Mouse (Mus musculus) R1 (cell line): Measurements from ENCODE around the gene Kiss1.

ENCODE experiments used
- DNase-seq: peaks from one replicate; pipeline ENCODE4 v3.0.0-alpha.2; 2018; ENCODE audit warnings: low read depth, low spot score

Gene Kiss1

DNA sequence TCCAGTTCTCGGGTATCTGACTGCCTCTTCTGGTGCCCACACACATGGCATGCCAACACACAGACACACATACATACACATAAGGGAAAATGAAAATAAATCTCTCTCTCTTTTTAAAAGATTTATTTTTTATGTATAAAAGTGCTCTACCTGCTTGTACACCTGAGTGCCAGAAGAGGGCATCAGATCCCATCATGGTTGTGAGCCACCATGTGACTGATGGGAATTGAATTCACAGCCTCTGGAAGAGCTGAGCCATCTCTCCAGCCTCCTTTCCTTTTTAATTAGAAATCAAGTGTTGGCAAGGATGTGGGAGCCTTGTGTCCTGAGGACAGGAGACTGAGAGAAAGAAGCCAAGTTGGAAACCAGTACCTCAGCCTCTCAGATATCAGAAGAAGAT is 4.5 kb upstream of the Kiss1 start:
- DNase-seq = peak; percentile 55

DNA sequence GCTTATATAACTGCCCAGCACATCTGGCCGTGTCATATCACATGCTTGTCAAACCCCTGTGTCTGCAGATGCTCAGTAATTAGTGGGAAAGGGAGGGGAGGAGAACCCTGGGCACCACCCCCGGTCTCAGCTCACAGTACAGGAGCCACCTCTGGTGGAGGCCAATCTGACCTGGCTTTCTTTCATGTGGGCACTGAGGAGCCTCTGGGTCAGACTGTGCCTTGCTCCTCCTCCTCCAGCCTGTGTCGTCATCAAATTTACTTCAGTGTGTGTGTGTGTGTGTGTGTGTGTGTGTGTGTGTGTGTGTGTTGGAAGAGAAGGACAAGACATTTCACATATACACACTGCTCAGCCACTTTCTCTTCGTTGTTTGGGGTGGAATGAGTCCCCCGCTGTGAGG is 1.7 kb downstream of the Kiss1 start:
- no peak for DNase-seq

DNA sequence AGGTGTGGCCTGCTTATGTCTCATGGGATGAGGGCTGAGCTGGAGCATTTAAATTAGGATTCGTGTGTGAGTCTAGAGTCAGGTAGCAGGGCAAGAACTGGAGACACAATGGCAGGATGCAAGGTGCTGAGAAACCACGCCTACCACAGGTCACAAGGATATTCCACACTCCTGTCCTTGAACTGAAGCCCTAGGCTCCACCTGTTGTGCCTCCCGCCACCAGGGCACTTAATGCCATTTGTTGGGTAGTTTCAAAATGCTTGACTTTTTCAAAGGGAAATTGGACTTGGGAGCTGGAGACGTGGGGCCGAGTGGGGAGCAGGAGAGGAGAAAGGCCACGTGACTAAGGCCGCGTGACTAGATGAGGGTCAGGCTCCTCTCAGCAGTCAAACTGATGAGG is 4.3 kb downstream of the Kiss1 start:
- peak; percentile 54 for DNase-seq

DNA sequence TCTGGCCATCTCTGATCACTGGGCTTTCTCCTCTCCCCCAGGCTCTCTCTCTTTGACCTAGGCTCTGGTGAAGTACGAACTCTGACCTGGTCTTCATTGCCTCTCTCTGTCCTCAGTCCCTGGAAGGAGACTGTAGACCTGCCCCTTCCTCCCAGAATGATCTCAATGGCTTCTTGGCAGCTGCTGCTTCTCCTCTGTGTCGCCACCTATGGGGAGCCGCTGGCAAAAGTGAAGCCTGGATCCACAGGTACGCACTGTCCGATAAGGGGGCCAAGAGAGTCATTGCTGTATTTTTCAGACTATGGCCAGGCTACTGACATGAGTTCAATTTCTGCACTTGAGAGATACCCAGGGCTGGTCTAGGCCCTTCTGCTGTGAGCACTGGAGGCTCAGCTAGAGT is 5.4 kb downstream of the Kiss1 start:
- no peak for DNase-seq

DNA sequence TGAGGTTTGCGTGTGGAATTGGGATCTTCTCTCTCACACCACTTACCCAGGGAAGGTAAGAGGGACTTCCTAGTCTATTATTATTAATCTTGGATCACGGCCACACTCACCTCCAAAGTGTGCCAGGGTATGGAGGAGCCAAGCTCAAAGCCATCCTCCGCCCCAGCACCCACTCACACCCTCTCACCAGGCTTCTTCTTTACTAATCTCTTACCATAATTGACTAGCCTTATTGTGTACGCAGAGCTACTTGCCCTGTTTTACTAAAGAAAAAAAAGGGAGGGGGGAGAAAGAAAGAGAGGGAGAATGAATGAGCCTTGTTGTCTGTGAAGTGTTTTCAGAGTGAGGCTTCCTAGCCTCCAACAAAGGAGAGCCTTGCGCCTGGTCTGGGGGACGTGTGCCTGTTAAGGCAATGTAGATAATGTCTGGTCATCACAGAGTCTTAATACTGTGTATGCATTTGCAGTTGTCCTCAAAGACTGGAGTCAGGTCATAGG is 6.7 kb downstream of the Kiss1 start:
- no peak for DNase-seq

DNA sequence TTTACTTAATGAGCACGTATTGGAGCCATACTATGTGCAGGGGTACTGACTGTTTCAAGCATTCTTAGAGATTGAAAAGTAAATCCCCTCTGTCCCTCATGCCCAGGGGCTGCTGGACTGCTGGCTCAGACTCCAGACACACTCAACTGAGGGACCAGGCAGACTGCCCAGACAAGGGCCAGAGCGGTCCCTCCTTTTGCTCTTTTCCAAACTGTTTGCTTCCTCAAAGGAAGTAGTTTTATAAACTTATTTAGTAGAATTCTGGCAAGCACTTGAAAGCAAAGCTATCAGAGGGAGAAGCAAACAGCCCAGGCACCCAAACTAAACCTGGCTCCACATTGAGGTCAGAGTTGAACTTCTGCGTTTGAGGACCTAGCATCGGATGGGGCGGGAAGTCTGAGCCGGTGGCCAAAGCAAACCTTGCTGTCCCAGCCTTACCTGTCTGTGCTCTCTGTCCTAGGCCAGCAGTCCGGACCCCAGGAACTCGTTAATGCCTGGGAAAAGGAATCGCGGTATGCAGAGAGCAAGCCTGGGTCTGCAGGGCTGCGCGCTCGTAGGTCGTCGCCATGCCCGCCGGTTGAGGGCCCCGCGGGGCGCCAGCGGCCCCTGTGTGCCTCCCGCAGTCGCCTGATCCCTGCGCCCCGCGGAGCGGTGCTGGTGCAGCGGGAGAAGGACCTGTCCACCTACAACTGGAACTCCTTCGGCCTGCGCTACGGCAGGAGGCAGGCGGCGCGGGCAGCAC is 7.4 kb downstream of the Kiss1 start:
- no peak for DNase-seq

DNA sequence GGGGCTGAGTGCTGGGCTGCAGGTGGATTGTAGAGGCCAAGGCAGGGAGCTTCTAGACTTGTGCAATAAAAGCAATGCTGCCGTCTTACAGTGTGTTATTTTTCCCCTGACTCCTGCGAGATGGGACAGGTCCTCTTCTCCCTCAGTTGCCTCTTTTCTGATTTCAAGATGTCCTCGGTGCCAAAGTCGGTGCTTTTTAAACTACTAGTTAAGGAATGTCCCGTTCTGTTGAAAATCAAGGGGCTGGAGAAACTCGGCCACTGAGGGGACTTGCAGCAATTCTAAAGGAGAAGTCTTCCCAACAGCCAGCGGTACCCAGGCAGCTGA is 7.9 kb downstream of the Kiss1 start:
- no peak for DNase-seq

DNA sequence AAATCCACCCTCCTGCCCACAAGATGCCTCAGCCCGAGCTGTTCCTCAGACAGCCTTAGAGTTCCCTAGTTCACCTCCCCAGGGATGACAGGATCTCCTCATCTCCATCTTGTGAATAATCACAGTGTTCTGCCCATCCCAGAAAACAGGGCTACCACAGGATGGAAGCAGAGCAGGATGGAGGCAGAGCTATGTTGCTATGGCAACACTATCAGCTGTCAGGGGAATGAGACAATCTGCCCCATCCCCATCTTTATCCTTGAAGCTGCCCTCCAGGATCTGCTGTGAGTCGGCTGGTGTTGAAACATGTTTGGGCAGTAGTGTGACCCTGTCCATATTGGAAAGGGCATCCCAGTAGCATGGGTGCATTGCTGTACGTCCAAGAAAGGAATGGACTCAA is 9.5 kb downstream of the Kiss1 start:
- peak; percentile 51 for DNase-seq

DNA sequence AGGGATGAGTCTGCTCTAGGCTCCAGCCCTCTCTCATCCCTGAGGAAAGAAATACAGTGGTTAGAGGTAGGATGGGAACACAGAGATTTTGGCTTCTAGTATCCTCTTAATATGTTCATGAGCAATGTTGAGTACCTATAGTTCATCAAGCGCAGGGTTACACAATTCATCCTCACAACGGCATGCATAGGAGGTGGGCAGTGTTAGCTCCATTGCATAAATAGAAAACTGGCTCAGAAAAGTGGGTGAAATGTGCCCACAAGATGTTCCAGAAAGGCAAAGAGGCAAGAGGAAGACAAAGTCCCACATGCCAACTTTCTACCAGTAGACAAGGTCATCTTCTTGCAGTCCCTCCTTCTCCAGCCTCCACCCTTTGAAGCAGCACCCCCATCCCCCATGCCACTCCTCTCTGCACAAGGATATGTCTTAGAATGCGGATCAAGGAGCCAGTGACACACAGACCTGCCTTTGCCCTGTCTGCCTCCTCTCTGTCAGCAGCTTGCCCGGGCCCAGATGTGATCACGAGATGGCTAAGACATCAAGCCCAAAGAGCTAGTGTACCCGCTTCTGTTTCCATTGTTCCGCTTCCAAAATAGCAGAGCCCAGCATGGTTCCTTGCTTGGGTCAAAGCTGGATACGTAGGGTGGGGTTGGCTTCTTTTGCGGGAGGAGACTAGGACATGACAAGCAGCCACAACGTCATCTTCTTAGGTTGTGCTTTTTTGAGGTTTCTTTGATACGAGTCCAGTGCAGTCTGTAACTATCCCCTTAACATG is 11.2 kb downstream of the Kiss1 start:
- peak; percentile 68 for DNase-seq

DNA sequence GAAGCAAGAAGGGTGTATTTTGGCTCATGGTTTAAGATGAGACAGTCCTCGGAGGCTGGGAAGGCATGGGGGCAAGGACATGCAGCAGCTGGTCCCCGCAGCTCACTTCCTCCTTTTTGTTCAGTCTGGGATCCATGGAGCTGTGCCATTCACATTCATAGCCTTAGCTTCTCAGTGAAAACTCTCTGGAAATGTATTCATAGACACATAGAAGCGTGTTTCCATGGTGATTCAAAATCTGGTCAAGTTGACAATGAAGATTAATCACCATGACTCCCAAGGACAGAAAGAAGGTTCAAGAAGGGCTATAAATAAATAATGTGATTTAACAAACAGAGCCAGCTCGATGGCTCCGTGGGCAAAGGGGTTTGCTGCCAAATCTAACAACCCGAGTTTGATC is 12.3 kb downstream of the Kiss1 start:
- DNase-seq = peak; percentile 95

DNA sequence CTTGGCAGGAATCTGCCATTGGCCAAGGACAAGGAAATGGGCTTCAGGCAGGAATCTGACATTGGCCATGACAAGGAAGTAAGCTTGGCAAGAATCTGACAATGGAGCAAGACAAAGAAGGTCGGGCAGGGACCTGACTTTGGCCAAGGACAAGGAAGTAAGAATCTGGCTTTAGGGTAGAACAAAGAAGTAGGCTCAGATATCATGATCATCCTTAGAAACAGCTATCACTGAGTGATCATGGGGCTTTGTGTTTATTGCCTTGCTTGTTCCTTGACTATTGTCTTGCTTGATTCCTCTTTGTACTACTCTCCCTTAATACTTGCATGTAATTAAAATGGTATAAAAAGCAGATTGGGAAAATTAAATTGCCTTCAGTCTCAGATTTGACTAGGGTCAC is 18.7 kb downstream of the Kiss1 start:
- peak; percentile 76 for DNase-seq

DNA sequence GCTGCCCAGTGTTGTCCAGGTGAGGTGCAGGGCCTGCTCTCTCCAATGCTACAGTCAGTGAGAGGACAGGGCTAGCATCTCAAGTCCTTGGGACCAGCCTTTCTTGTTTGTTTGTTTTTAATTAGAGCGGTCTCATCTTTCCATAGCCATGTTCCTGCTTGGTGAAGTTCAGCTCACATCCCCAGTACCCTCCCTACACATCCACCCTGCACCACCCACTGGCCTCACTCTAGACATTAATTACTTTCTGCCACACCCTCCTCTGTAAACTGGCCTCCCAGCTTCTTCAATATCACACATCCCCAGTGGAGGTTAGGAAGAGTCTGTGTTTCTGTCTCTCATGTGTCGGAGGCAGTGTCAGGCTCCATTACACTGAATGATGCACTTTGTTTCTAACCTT is 22.7 kb downstream of the Kiss1 start:
- DNase-seq = no peak

DNA sequence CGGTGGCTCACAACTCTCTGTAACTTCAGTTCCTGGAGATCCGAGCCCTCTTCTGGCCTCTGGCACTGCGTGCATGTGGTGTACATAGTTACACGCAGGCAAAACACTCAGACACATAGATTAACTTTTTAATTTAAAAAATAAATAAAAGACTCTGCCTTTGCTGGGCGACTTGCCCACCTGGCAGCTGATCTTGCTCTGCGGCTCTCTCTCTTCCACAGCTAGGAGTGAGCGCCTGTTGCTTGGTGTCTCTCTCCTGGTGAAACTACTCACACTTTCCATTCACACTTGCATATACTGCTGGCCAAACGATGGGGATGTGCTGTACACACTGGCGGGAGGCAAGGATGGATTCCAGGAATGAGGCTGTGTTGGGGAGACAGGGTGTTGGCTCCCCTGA is 24.9 kb downstream of the Kiss1 start:
- no peak for DNase-seq

DNA sequence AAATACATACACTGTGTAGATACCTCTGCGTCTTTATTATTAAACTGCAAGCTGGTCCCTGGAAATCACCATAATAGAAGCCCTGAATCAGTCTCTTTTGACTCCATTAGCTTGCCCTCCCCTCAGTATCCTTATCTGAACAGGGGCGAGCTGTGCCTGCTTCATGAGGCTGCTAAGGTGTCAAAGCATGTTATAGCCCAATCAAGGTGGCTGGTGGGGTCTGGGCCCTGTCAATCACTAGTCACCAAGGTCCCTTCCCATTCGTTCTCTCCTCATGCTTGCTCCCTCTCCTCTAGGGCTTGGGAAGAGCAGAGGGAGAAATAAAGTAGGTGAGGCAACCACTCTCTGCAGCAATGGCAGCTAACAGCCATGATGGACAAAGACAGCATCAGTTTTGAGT is 25.6 kb downstream of the Kiss1 start:
- no peak for DNase-seq

DNA sequence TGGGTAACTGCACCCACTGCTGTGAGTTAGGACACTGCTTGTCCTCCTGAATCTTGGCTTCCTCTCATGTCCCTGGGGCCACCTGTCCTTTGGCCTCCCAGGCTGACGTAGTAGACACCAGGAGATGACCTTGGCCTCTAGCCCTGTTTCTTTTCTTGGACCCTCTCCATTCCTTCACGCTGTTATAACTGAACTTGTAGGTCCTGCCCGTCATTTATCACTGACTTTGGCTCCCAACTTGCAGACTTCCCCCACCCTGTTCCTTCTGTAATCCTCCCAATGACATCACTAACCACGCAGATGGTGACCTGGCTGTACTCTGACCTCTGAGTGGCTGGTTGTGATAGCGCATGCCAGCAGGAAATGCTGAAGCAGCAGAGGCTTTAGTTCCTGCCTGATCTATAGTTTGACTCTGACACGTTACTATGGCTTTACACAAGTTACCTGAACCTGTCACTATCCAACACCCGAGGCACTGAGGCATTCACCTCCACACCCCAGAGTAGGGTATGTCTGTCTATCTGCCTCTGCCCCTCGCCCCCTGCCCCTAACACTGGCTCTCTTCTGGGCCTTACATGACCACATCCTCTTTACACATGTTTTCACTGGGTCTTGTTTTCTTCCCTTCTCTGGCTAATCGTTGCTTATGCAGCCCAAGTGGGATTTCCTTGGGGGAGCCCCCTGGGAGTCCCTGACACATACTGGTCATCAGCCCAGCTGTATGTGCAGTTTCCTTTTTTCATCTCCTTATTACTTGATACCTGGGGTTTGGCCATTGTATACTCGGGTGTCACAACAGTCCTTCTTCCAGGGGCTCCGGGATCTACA is 26.2 kb downstream of the Kiss1 start:
- DNase-seq = peak; percentile 52

DNA sequence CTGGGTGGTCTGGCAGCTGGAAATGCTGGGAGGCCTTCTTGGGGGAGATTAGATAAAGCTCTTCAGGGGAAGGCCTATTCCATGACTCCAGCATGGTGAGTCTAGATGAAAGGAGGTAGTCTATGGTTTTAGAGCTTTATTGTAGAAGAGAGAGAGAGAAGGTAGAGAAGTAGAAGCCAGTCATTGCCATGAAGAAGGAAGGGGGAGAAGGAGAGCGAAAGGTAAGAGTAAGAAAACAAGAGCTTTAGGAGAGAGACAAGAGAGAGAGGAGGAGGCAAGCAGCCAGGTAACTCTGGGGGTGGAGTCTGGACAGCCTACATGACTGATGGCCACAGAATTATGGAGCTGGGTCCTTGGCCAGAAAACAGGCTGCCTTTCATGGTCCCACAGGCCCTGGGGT is 28.5 kb downstream of the Kiss1 start, which contains the start of gene Ren1:
TSS of gene Ren1 (plus strand) at position 301 of the 400 bp plus-strand sequence.
- DNase-seq = no peak

DNA sequence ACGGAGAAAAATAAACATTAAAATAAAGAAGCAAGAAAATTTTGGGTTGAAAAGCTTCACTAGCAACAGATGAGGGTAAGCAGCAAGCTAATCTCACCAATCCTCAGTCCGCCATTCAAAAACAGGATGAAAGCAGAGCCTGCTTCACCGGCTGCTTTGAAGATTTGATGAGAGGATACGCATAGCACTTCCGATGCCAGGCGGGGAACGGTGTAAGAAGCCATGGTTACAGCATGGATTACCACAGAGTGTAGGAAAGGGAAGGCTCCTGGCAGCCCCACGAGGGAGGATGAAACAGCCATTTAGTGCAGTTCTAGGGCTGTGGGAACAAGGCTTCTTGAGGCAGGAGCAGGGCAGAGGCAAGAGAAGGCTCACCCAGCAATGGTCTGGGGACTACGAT is 30.1 kb downstream of the Kiss1 start:
- DNase-seq = no peak

DNA sequence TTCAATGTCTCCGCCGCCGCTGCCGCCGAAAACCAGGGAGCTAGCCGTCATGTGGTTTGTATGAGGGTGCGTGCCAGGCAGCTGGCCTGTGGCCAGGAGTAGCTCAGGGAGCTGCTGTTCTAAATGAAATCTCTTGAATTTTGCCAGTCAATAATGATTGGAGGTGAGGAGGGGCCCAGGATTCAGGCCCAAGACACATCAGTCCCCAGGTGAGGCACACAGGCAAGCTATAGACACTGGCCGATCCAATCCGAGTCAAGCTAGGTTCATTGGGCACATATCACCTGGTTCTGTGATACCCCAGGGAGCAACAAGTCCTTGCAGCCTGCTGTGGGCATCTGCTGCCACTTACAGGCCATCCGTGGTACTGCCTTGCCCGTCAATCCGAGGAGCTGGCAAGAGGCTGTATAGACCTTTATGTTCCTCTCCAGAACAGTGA is 31.7 kb downstream of the Kiss1 start:
- DNase-seq = peak; percentile 82

DNA sequence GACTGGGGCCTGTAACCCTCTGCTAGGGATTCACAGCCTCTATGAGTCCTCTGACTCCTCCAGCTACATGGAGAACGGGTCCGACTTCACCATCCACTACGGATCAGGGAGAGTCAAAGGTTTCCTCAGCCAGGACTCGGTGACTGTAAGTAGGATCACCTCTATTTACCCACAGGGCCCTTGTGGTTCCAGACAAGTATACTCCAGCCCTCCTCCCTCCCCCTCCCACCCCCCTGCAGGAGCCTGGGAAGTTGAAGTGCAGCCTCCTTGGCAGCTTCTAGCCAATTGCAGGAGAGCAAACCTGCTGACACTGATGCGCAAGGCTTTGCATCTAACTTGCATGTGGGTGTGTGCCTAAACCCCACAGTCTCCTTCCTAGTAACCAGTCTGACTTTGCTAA is 33.8 kb downstream of the Kiss1 start:
- no peak for DNase-seq

DNA sequence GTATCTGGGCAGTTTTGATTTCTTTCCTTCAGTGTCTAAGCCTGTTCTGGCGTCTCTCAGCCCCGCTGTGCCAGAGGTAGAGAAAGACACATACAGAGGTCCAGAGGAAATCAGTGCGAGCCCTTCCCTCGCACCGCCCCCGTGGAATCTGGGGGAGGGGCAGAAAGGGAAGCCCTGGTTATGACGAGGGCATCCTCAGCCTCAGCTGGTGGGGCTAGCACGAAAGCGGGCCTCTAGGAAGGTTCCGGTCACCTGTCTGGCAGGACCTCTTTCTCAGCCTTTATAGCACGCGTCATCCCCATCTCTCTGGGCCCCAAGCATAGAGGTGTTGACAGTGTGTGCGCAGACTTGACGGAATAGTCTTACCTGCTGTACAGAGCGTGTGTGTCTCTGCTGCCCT is 34.2 kb downstream of the Kiss1 start:
- no peak for DNase-seq

DNA sequence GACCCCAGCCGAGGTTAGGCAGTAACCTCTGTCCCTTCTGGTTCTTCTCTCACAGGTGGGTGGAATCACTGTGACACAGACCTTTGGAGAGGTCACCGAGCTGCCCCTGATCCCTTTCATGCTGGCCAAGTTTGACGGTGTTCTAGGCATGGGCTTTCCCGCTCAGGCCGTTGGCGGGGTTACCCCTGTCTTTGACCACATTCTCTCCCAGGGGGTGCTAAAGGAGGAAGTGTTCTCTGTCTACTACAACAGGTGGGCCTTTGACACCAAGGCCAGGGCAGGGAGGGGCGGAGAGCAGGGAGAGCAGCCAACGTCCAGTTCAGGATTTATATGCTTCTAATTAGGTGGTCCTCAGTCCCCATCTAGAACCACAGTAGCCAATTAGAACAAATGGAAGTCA is 34.7 kb downstream of the Kiss1 start:
- no peak for DNase-seq

DNA sequence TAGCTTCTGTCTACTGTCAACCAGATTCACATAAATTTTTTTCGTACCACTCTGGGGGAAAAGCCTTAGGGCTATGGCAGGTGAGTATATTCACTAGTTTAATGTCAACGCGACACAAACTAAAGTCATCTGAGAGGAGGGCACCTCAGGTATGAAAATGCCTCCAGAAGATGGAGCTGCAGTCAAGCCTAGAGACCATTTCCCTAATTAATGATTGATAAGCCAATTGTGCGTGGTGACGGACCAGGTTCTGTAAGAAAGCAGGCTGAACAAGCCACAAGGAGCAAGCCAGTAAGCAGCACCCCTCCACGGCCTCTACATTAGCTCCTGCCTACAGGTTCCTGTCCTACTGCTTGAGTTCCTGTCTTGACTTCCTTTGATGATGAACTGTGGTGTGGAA is 39.3 kb downstream of the Kiss1 start:
- no peak for DNase-seq
